Mouse (Mus musculus) ES-E14 (cell line): ENCODE measurements around the gene Mad1l1. TPM values are rescaled to one million over a fixed set of nuclear protein-coding genes. Genes with fewer than 3 reads are reported as not detected.
A peak's percentile ranks its signal among the peaks of the same experiment; 100 is the strongest.

ENCODE experiments used
- DNase-seq: peaks from one replicate; pipeline ENCODE4 v3.0.0-alpha.2; 2013; ENCODE audit warnings: low read depth, low spot score
- H3K27ac ChIP-seq: 2 replicates; pipeline ENCODE4 v1.5.1; 2012; ENCODE audit warnings: low read depth, mild to moderate bottlenecking, low read length, moderate library complexity, mixed read lengths; ENCODE audit not compliant: poor library complexity, insufficient read depth, severe bottlenecking
- H3K36me3 ChIP-seq: 2 replicates; pipeline ENCODE4 v1.6.1; 2012; ENCODE audit warnings: mild to moderate bottlenecking, low read length, moderate library complexity, mixed read lengths; ENCODE audit not compliant: control insufficient read depth, poor library complexity, insufficient read depth, severe bottlenecking
- H3K4me1 ChIP-seq, 2 experiments: fragments of 150-350 bp in 1 of 2; sonication (generic) in 1 of 2; 2 replicates each; pipeline ENCODE4 v1.6.1; 2012; ENCODE audit warnings: low read length in 2 of 2, mild to moderate bottlenecking in 1 of 2, mixed read lengths in 1 of 2; ENCODE audit not compliant: control insufficient read depth in 2 of 2, insufficient read depth in 2 of 2, poor library complexity in 1 of 2
- H3K4me3 ChIP-seq, 2 experiments: fragments of 150-350 bp in 1 of 2; sonication (generic) in 1 of 2; 2 replicates each; pipeline ENCODE4 v1.5.1; 2012; ENCODE audit warnings: low read length in 2 of 2, low read depth in 1 of 2, mild to moderate bottlenecking in 1 of 2, mixed read lengths in 1 of 2; ENCODE audit not compliant: insufficient read depth in 1 of 2, poor library complexity in 1 of 2, severe bottlenecking in 1 of 2
- H3K9ac ChIP-seq: 2 replicates; pipeline ENCODE4 v1.6.1; 2012; ENCODE audit warnings: low read depth, mild to moderate bottlenecking, low read length, mixed read lengths; ENCODE audit not compliant: poor library complexity, insufficient read depth, severe bottlenecking
- H3K9me3 ChIP-seq: fragments of 150-350 bp; sonication (generic); 2 replicates; pipeline ENCODE4 v1.6.1; 2012; ENCODE audit warnings: low read depth, mild to moderate bottlenecking, low read length; ENCODE audit not compliant: control insufficient read depth, insufficient read depth
- CHD2 ChIP-seq: IDR thresholded peaks from 2 replicates; pipeline ENCODE4 v1.6.1; 2014; ENCODE audit warnings: mild to moderate bottlenecking, low read depth, low read length, inconsistent platforms
- HCFC1 ChIP-seq: IDR thresholded peaks from 2 replicates; pipeline ENCODE4 v1.6.1; 2012; ENCODE audit warnings: low read length, inconsistent platforms, borderline replicate concordance; ENCODE audit not compliant: insufficient read depth
- MAFK ChIP-seq: IDR thresholded peaks from 2 replicates; pipeline ENCODE4 v1.6.1; 2014; ENCODE audit warnings: mild to moderate bottlenecking, low read depth, low read length, inconsistent platforms; ENCODE audit not compliant: insufficient read depth
- ZC3H11A ChIP-seq: IDR thresholded peaks from 2 replicates; pipeline ENCODE4 v1.6.1; 2012; ENCODE audit warnings: low read depth, mild to moderate bottlenecking, inconsistent platforms, low read length, borderline replicate concordance
- ZNF384 ChIP-seq: IDR thresholded peaks from 2 replicates; pipeline ENCODE4 v1.6.1; 2012; ENCODE audit warnings: low read depth, low read length, inconsistent platforms
- in situ Hi-C, 2 experiments: fragments of 600-800 bp; cut with MboI; formaldehyde crosslinking; loops; one replicate each; pipeline ENCODE4 v1.15.1; 2025; ENCODE audit warnings: low sequenced_read_pairs in 2 of 2, inconsistent platforms in 1 of 2; ENCODE audit not compliant: unreplicated experiment in 2 of 2
- total RNA-seq: library from RNA; depleted of rRNA; stranded (reverse); fragments of 300-350 nt; gene quantifications from 2 replicates; pipeline ENCODE4 v1.2.3, GENCODE M21; 2012

Gene Mad1l1
- total RNA-seq, 1 experiment: 47.2 TPM

DNA sequence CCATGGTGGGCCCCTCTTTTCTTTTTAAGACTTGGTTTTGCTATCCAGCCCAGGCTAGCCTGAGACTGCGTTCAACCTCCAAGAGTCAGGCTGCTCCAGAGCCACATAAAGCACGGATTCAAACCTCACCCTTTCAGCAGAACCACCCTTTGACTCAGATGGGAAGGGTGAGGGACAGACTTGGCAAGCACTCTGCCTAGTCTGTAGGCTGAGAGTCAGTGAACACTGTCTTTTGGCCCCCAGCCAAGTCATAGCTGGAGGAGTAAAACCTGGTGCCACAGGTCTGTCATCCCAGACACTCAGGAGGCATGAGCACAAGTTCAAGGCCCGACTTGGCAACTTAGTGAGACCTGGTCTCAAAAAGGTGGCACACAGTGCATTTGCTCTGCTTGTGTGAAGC lies 4.6 kb downstream of the Mad1l1 start:
- H3K9ac ChIP-seq: no peak overlapping the region
- H3K4me3 ChIP-seq: no peak overlapping the region
- TF ChIP-seq ZC3H11A (no peak), HCFC1 (no peak), CHD2 (no peak), ZNF384 (no peak), MAFK (no peak)
- H3K9me3 ChIP-seq: no peaks in the 10 kb centered on the region
- peaks cover 23% of the 10 kb centered on the region for H3K36me3 ChIP-seq
- no peak overlapping the region for H3K27ac ChIP-seq
- H3K4me1 ChIP-seq: peaks cover 0 to 4% of the 10 kb centered on the region in 2 experiments; a peak in 1 of 4 replicates
- no peak for DNase-seq
- in situ Hi-C loops: no loop called here

DNA sequence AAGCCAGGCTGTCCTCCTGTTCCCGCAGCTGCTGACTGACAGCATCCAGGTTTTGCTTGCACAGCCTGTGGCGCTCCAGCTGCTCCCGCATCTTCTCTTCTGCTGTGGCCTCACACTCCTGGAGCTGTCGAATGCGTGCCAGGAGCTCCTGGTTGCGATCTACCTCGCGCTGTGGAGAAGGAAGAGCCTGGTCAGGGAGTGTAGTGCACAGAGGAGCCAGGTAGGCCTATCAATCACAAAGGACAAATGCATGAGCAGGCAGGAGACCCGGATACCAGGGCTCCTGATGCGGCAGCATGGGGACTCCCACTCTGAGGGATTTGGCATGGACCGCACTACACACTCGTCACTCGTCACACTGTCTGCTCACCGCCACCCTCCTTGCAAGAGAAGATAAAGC lies 13.8 kb downstream of the Mad1l1 start:
- Histone ChIP-seq H3K27ac (no peak overlapping the region), H3K4me1 (peaks cover 0 to 6% of the 10 kb centered on the region in 2 experiments; a peak in 1 of 4 replicates), H3K9ac (no peak overlapping the region), H3K36me3 (peaks cover 62% of the 10 kb centered on the region), H3K4me3 (no peak overlapping the region), H3K9me3 (no peaks in the 10 kb centered on the region)
- TF ChIP-seq MAFK: no peak
- no peak for TF ChIP-seq ZC3H11A
- TF ChIP-seq ZNF384: no peak
- no peak for TF ChIP-seq HCFC1
- no peak for TF ChIP-seq CHD2
- in situ Hi-C loops: no loop called here
- DNase-seq: no peak

DNA sequence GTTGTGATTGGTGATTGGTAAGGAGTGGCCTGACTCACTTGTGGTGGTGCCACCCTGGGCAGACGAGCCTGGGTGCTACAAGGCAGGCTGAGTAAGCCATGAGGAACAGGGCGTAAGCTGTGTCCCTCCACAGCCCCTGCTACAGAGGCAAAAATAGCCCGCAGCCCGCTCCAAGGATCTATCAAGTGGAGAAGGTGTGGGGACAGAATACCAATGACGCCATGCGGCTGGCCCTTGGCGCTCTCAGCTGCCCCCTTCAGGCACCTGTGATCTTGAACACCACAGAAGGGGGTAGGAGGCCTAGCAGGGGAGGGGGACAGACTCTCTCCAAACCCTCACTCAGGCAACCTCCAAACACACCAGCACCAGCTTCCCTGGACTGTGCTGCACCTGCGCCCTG lies 15.3 kb downstream of the Mad1l1 start:
- in situ Hi-C loops: no loop called here
- Histone ChIP-seq H3K36me3 (peaks cover 62% of the 10 kb centered on the region), H3K27ac (no peak overlapping the region)

DNA sequence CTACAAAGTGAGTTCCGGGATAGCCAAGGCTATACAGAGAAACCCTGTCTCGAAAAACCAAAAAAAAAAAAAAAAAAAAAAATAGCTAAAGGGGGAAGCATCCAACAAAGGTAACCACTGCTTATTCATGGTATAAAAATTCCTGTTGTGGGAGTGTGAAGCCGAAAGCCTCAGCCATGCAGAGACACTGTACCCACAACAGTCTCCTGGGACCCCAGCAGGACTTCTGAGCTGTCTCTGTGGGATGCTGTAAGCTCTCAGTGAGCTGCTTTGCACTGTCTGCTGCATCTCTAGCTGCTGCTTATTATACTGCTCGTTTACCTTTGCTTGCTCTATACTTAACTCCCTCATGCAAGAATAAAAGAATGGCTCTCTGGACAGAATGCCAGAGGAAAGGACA lies 23.1 kb downstream of the Mad1l1 start:
- Histone ChIP-seq H3K9ac (no peak overlapping the region), H3K4me1 (no peaks in the 10 kb centered on the region), H3K27ac (no peak overlapping the region), H3K36me3 (peaks cover 38% of the 10 kb centered on the region), H3K4me3 (no peak overlapping the region), H3K9me3 (no peaks in the 10 kb centered on the region)
- DNase-seq: no peak
- in situ Hi-C loops: loop anchor here in 1 of 2 experiments (25.0 kb wide), 1 partner anchor 461 kb away; the partner anchor contains the start of genes Gm26938 and Psmg3
- TF ChIP-seq HCFC1 (no peak), ZC3H11A (no peak), ZNF384 (no peak)

More for the DNA sequence above, 15.3 kb downstream of the Mad1l1 start:
- DNase-seq: no peak
- Histone ChIP-seq H3K4me1 (peaks cover 0 to 6% of the 10 kb centered on the region in 2 experiments; a peak in 1 of 4 replicates), H3K9me3 (no peaks in the 10 kb centered on the region), H3K9ac (no peak overlapping the region), H3K4me3 (no peak overlapping the region)
- no peak for TF ChIP-seq HCFC1
- no peak for TF ChIP-seq CHD2
- no peak for TF ChIP-seq ZNF384
- no peak for TF ChIP-seq MAFK
- no peak for TF ChIP-seq ZC3H11A

DNA sequence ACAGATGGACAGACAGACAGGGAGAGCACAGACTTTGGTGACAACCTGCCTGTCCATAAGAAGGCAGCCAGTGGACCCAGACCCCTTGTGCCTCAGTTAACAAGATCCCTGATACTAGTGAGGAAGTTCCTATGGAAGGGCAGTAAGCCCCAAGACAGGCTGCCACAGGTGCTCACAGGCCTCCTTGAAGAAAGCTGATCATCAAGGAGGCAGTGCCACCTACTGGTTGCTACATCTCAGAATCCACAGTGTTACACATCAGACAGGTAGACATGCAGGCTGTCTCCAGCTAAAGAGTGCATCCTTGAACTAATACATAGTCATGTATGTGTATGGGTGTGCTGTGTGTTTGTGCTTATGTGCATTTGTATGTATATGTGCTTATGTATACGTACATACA lies 29.2 kb downstream of the Mad1l1 start:
- peak; percentile 40 for DNase-seq
- Histone ChIP-seq H3K27ac (no peak overlapping the region), H3K4me3 (no peak overlapping the region), H3K4me1 (no peaks in the 10 kb centered on the region), H3K36me3 (peaks cover 40% of the 10 kb centered on the region), H3K9ac (no peak overlapping the region), H3K9me3 (no peaks in the 10 kb centered on the region)
- in situ Hi-C loops: loop anchor here in 1 of 2 experiments (25.0 kb wide), 1 partner anchor 455 kb away; the partner anchor contains the start of genes Gm26938 and Psmg3
- TF ChIP-seq ZC3H11A (peak; percentile 30; the same call in 1 of the 2 replicates), MAFK (no peak)
